Mouse (Mus musculus) CH12.LX (cell line): ENCODE data around the gene Syt1. TPM values are rescaled to one million over a fixed set of nuclear protein-coding genes. Genes with fewer than 3 reads are reported as not detected.

Experiments
- DNase-seq: peaks from one replicate; pipeline ENCODE4 v3.0.0-alpha.2; 2013; ENCODE audit errors: extremely low read depth
- H3K27ac ChIP-seq: 2 replicates; pipeline ENCODE4 v1.5.1; 2012; ENCODE audit warnings: low read depth, mild to moderate bottlenecking, control low read depth, moderate library complexity; ENCODE audit not compliant: insufficient read depth
- H3K27me3 ChIP-seq: replicated peaks from 2 replicates; pipeline ENCODE3; 2012; ENCODE audit warnings: inconsistent platforms
- H3K36me3 ChIP-seq, 2 experiments: replicated peaks in 1 of 2; 2 replicates each; pipeline versions ENCODE3 to v1.6.1; 2012; ENCODE audit warnings: inconsistent platforms in 1 of 2, low read length in 1 of 2, mild to moderate bottlenecking in 1 of 2, mixed read lengths in 1 of 2, moderate library complexity in 1 of 2; ENCODE audit not compliant: control insufficient read depth in 1 of 2, insufficient read depth in 1 of 2
- H3K4me1 ChIP-seq, 2 experiments: 2 replicates each; pipeline ENCODE4 v1.6.1; 2012; ENCODE audit warnings: inconsistent platforms in 1 of 2, moderate library complexity in 1 of 2; ENCODE audit not compliant: insufficient read depth in 2 of 2, control insufficient read depth in 1 of 2
- H3K4me2 ChIP-seq: 2 replicates; pipeline ENCODE4 v1.6.1; 2012; ENCODE audit warnings: low read depth, mild to moderate bottlenecking, control low read depth; ENCODE audit not compliant: poor library complexity, insufficient read depth, severe bottlenecking
- H3K4me3 ChIP-seq, 3 experiments: fragments of 150-350 bp in 1 of 3; sonication (generic) in 1 of 3; replicated peaks in 1 of 3; 2 replicates each; pipeline versions ENCODE3 to v1.5.1; 2011 to 2012; ENCODE audit warnings: low read depth in 2 of 3, low read length in 2 of 3, mild to moderate bottlenecking in 2 of 3, moderate library complexity in 2 of 3, control low read depth in 1 of 3, improper control_type of control experiment in 1 of 3, inconsistent platforms in 1 of 3, mixed read lengths in 1 of 3; ENCODE audit not compliant: poor library complexity in 1 of 3
- H3K79me2 ChIP-seq: replicated peaks from 2 replicates; pipeline ENCODE4 v1.6.1; 2012; ENCODE audit warnings: mild to moderate bottlenecking, moderate library complexity; ENCODE audit not compliant: control insufficient read depth, poor library complexity, insufficient read depth, severe bottlenecking; ENCODE audit errors: extremely low read depth
- H3K9ac ChIP-seq: 2 replicates; pipeline ENCODE4 v1.6.1; 2012; ENCODE audit warnings: low read depth, mild to moderate bottlenecking, control low read depth, moderate library complexity; ENCODE audit not compliant: insufficient read depth
- H3K9me3 ChIP-seq: replicated peaks from 2 replicates; pipeline ENCODE3; 2012; ENCODE audit warnings: low read length, inconsistent platforms, mixed read lengths
- CHD1 ChIP-seq: IDR thresholded peaks from 2 replicates; pipeline ENCODE4 v1.6.1; 2012; ENCODE audit warnings: low read depth, low read length, improper control_type of control experiment, inconsistent platforms
- CTCF ChIP-seq, 2 experiments: IDR thresholded peaks in 1 of 2; conservative IDR thresholded peaks in 1 of 2; 2 replicates each; pipeline ENCODE4 v1.5.1; 2011 to 2012; ENCODE audit warnings: low read depth in 2 of 2, low read length in 2 of 2, improper control_type of control experiment in 1 of 2, inconsistent platforms in 1 of 2, mild to moderate bottlenecking in 1 of 2, moderate library complexity in 1 of 2
- ELF1 ChIP-seq: IDR thresholded peaks from 2 replicates; pipeline ENCODE4 v1.6.1; 2014; ENCODE audit warnings: low read depth, mild to moderate bottlenecking, inconsistent platforms, low read length, improper control_type of control experiment
- EP300 ChIP-seq: IDR thresholded peaks from 2 replicates; pipeline ENCODE4 v1.6.1; 2011; ENCODE audit warnings: low read length, improper control_type of control experiment
- HCFC1 ChIP-seq: IDR thresholded peaks from 2 replicates; pipeline ENCODE4 v1.6.1; 2012; ENCODE audit warnings: low read depth, mild to moderate bottlenecking, inconsistent platforms, low read length, improper control_type of control experiment
- JUN ChIP-seq: IDR thresholded peaks from 2 replicates; pipeline ENCODE4 v1.6.1; 2011; ENCODE audit warnings: low read depth, mild to moderate bottlenecking, low read length, improper control_type of control experiment, moderate library complexity; ENCODE audit not compliant: insufficient read depth
- JUND ChIP-seq: conservative IDR thresholded peaks from 2 replicates; pipeline ENCODE4 v1.6.1; 2011; ENCODE audit warnings: low read depth, low read length, improper control_type of control experiment
- KAT2A ChIP-seq: IDR thresholded peaks from 2 replicates; pipeline ENCODE4 v1.6.1; 2012; ENCODE audit warnings: low read length, improper control_type of control experiment, inconsistent platforms; ENCODE audit not compliant: insufficient replicate concordance
- MAFK ChIP-seq: IDR thresholded peaks from 2 replicates; pipeline ENCODE4 v1.6.1; 2011; ENCODE audit warnings: low read length, improper control_type of control experiment; ENCODE audit not compliant: insufficient replicate concordance
- MEF2A ChIP-seq: IDR thresholded peaks from 2 replicates; pipeline ENCODE4 v1.6.1; 2014; ENCODE audit warnings: low read depth, mild to moderate bottlenecking, inconsistent platforms, low read length, improper control_type of control experiment, borderline replicate concordance
- MYC ChIP-seq: IDR thresholded peaks from 2 replicates; pipeline ENCODE4 v1.6.1; 2011; ENCODE audit warnings: low read depth, mild to moderate bottlenecking, improper control_type of control experiment, low read length
- NRF1 ChIP-seq: IDR thresholded peaks from 2 replicates; pipeline ENCODE4 v1.6.1; 2014; ENCODE audit warnings: low read depth, mild to moderate bottlenecking, inconsistent platforms, low read length, improper control_type of control experiment, moderate library complexity
- PAX5 ChIP-seq: IDR thresholded peaks from 2 replicates; pipeline ENCODE4 v1.6.1; 2012; ENCODE audit warnings: low read length, inconsistent platforms, mixed read lengths
- POLR2AphosphoS2 ChIP-seq: IDR thresholded peaks from 2 replicates; pipeline ENCODE4 v1.6.1; 2011; ENCODE audit warnings: low read depth, low read length, improper control_type of control experiment
- RAD21 ChIP-seq: IDR thresholded peaks from 2 replicates; pipeline ENCODE4 v1.6.1; 2011; ENCODE audit warnings: low read depth, mild to moderate bottlenecking, low read length, improper control_type of control experiment, moderate library complexity
- RCOR1 ChIP-seq: conservative IDR thresholded peaks from 2 replicates; pipeline ENCODE4 v1.6.1; 2012; ENCODE audit warnings: low read depth, mild to moderate bottlenecking, inconsistent platforms, low read length, improper control_type of control experiment
- SIN3A ChIP-seq: IDR thresholded peaks from 2 replicates; pipeline ENCODE4 v1.6.1; 2012; ENCODE audit warnings: low read length, improper control_type of control experiment, inconsistent platforms
- SMC3 ChIP-seq: IDR thresholded peaks from 2 replicates; pipeline ENCODE4 v1.6.1; 2011; ENCODE audit warnings: low read depth, low read length, improper control_type of control experiment
- TBP ChIP-seq: conservative IDR thresholded peaks from 2 replicates; pipeline ENCODE4 v1.6.1; 2011; ENCODE audit warnings: low read depth, low read length, improper control_type of control experiment
- TCF12 ChIP-seq: IDR thresholded peaks from 2 replicates; pipeline ENCODE4 v1.6.1; 2014; ENCODE audit warnings: low read depth, mild to moderate bottlenecking, inconsistent platforms, low read length, improper control_type of control experiment
- UBTF ChIP-seq: IDR thresholded peaks from 2 replicates; pipeline ENCODE4 v1.6.1; 2012; ENCODE audit warnings: low read depth, mild to moderate bottlenecking, inconsistent platforms, low read length, improper control_type of control experiment, moderate library complexity
- USF1 ChIP-seq: IDR thresholded peaks from 2 replicates; pipeline ENCODE4 v1.6.1; 2014; ENCODE audit warnings: low read depth, mild to moderate bottlenecking, inconsistent platforms, low read length, improper control_type of control experiment
- USF2 ChIP-seq: conservative IDR thresholded peaks from 2 replicates; pipeline ENCODE4 v1.6.1; 2011; ENCODE audit warnings: low read depth, low read length, improper control_type of control experiment
- ZKSCAN1 ChIP-seq: IDR thresholded peaks from 2 replicates; pipeline ENCODE4 v1.6.1; 2012; ENCODE audit warnings: low read depth, inconsistent platforms, low read length, improper control_type of control experiment, borderline replicate concordance
- ZMIZ1 ChIP-seq: IDR thresholded peaks from 2 replicates; pipeline ENCODE4 v1.6.1; 2012; ENCODE audit warnings: low read depth, mild to moderate bottlenecking, inconsistent platforms, low read length, improper control_type of control experiment
- dilution Hi-C: fragments of 300-500 bp; cut with MboI; formaldehyde crosslinking; loops from 2 replicates; pipeline ENCODE4 v1.14.3; 2020; ENCODE audit warnings: low sequenced_read_pairs; ENCODE audit not compliant: extremely low pct_unique_long_range_greater_than_20kb, extremely low pct_ligation_motif_present
- in situ Hi-C: fragments of 300-500 bp; cut with MboI; formaldehyde crosslinking; loops from 3 replicates; pipeline ENCODE4 v1.14.3; 2019; ENCODE audit warnings: low sequenced_read_pairs, low pct_ligation_motif_present, low pct_unique_long_range_greater_than_20kb, mixed read lengths
- polyA plus RNA-seq: library from polyadenylated mRNA; unstranded; fragments of >175 nt; gene quantifications from 2 replicates; pipeline ENCODE4 v1.2.1, GENCODE M21; 2012; ENCODE audit warnings: low read depth; ENCODE audit not compliant: insufficient read length
- total RNA-seq, 2 experiments: library from RNA; depleted of rRNA; stranded (reverse); fragments of 300-350 nt in 1 of 2; fragments of >200 nt in 1 of 2; gene quantifications; 2 replicates each; pipeline ENCODE4 v1.2.3; 2012 to 2014

The Syt1 gene
- total and polyA plus RNA-seq, 3 experiments: not detected

GRCm38 (mm10) chr10:108558812-108559606 is 451.8 kb downstream of the Syt1 start:
- Histone ChIP-seq H3K4me1 (no peaks in the 10 kb centered on the region; a peak in 1 of 4 replicates), H3K36me3 (no peaks in the 10 kb centered on the region), H3K27ac (no peak overlapping the region), H3K9me3 (no peaks in the 10 kb centered on the region), H3K79me2 (no peaks in the 10 kb centered on the region), H3K9ac (no peak overlapping the region), H3K27me3 (no peaks in the 10 kb centered on the region), H3K4me3 (no peak overlapping the region), H3K4me2 (no peak overlapping the region)
- dilution Hi-C loops: no loop called here
- DNase-seq: no peak
- TF ChIP-seq RCOR1 (no peak), JUND (no peak), TCF12 (no peak)
- in situ Hi-C loops: no loop called here

- Histone ChIP-seq H3K4me2 (no peak overlapping the region), H3K79me2 (no peaks in the 10 kb centered on the region), H3K27ac (no peak overlapping the region), H3K4me3 (no peak overlapping the region), H3K36me3 (no peaks in the 10 kb centered on the region), H3K4me1 (peaks cover 0 to 10% of the 10 kb centered on the region in 2 experiments; a peak in 2 of 4 replicates), H3K27me3 (no peaks in the 10 kb centered on the region), H3K9ac (no peak overlapping the region), H3K9me3 (no peaks in the 10 kb centered on the region)
- TF ChIP-seq USF2 (no peak), NRF1 (no peak), ZKSCAN1 (no peak), MEF2A (no peak), SMC3 (no peak)
- in situ Hi-C loops: no loop called here
- dilution Hi-C loops: no loop called here
- DNase-seq: no peak
Measured at GRCm38 (mm10) chr10:108552544-108552943, 458.2 kb downstream of the Syt1 start.

- dilution Hi-C loops: no loop called here
- in situ Hi-C loops: loop anchor here (25.0 kb wide), 1 partner anchor 258 kb away; no protein-coding TSS in a partner anchor
- TF ChIP-seq CTCF (conservative IDR thresholded peaks at IDR 0.05 in 1 of 2, IDR thresholded peaks at IDR 0.05 in 1 of 2; ENCODE audit: low read depth in 2 of 2, low read length in 2 of 2) (no peak), MAFK (no peak), RAD21 (no peak), MYC (no peak), EP300 (no peak), JUND (no peak), PAX5 (no peak), ZMIZ1 (no peak), SIN3A (no peak), ELF1 (no peak), POLR2AphosphoS2 (no peak), JUN (no peak), KAT2A (no peak), TBP (no peak), CHD1 (no peak), UBTF (no peak), SMC3 (no peak), USF1 (no peak), HCFC1 (no peak)
Measured at GRCm38 (mm10) chr10:108545715-108546114, 465.1 kb downstream of the Syt1 start.

More at GRCm38 (mm10) chr10:108545715-108546114, 465.1 kb downstream of the Syt1 start:
- Histone ChIP-seq H3K4me1 (peaks cover 0 to 11% of the 10 kb centered on the region in 2 experiments; a peak in 2 of 4 replicates), H3K4me3 (no peak overlapping the region), H3K27me3 (no peaks in the 10 kb centered on the region), H3K79me2 (no peaks in the 10 kb centered on the region; the same call in 1 of the 2 replicates), H3K27ac (no peak overlapping the region), H3K9ac (no peak overlapping the region), H3K4me2 (no peak overlapping the region), H3K9me3 (no peaks in the 10 kb centered on the region), H3K36me3 (no peaks in the 10 kb centered on the region)
- no peak for DNase-seq
